ENCODE assay signal across 8 mouse cellular contexts in the genomic region with DNA sequence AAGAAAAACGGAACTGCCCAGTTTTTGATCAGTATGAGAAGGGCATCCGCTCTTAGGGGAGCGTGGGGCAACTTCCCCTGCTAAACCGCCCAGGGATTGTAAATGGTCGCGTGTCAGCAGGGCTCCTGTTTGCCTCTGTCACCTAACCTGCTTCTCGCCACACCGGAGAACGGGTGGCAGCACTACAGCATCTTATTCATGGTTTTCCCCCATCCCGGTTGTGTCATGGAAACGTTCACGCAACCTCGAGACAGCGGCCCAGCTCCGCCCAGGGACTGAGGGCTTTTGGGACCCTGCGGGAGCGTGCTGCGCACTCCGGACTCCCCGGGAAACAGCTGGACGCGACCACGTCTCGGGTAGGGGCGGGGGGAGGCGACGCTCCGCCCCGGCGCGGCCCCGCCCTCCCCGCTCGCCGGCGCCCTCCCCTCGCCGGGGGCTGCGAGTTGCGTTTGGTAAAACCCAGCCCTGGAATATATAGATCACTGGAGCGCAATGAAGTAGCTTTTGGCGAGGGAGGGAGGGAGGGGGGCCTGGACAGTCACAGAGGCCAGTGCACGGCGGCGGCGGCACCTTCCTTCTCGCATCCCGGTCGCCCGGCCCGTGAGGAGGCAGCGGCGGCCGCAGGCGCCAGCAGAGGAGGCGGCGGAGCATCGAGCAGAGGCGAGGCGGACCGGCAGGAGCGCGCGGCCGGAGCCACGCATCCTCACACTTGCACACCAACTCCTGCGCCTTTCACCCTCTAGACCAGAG. TPM values are rescaled to one million over a fixed set of nuclear protein-coding genes. Genes with fewer than 3 reads are reported as not detected.
DNase-seq lines count a peak whose midpoint lies in the region; ATAC-seq and TF ChIP-seq lines count a peak whose summit lies in the region.

Gene Chst11, plus strand, starts transcription at position 549 of the 750 bp plus-strand sequence.

- peak; percentile 67 for TF ChIP-seq POLR2A in myocyte (IDR thresholded peaks at IDR 0.05; ENCODE audit: insufficient read length, low read depth)

- peaks cover 42% of the 10 kb centered on the region for H3K27me3 ChIP-seq in heart, embryonic 13.5 days (replicated peaks)
- no peaks in the 10 kb centered on the region for H3K27me3 ChIP-seq in kidney, postnatal 0 days (ENCODE audit: insufficient read depth, low read length)
- H3K27me3 ChIP-seq in liver, embryonic 11.5 days (replicated peaks; ENCODE audit: control insufficient read depth, insufficient read depth, low read length), result peaks cover 24% of the 10 kb centered on the region
- H3K27me3 ChIP-seq in myocyte (ENCODE audit: control insufficient read depth, insufficient read depth, insufficient read length), result no peaks in the 10 kb centered on the region
- H3K27me3 ChIP-seq in stomach, embryonic 14.5 days (ENCODE audit: control insufficient read depth, insufficient read depth, low read length), result no peaks in the 10 kb centered on the region

- peak within 1 kb of the TSS; percentile 88 for H3K4me3 ChIP-seq in heart, embryonic 13.5 days
- peak within 1 kb of the TSS; percentile 60 for H3K4me3 ChIP-seq in kidney, postnatal 0 days (replicated peaks; ENCODE audit: low read depth, low read length)
- H3K4me3 ChIP-seq in liver, embryonic 11.5 days (ENCODE audit: low read depth, low read length), result peak within 1 kb of the TSS; percentile 70
- peak within 1 kb of the TSS; percentile 64 for H3K4me3 ChIP-seq in myocyte
- peak within 1 kb of the TSS; percentile 72 for H3K4me3 ChIP-seq in stomach, embryonic 14.5 days (ENCODE audit: low read depth, low read length)

- peak within 1 kb of the TSS; percentile 88 for H3K27ac ChIP-seq in heart, embryonic 13.5 days (replicated peaks)
- H3K27ac ChIP-seq in kidney, postnatal 0 days, result peak within 1 kb of the TSS; percentile 80
- H3K27ac ChIP-seq in liver, embryonic 11.5 days (ENCODE audit: low read depth, low read length), result peak within 1 kb of the TSS; percentile 32
- peak within 1 kb of the TSS; percentile 66; the same call in 1 of the 2 replicates for H3K27ac ChIP-seq in stomach, embryonic 14.5 days (ENCODE audit: low read length)

- TF ChIP-seq CTCF in kidney, postnatal 0 days (IDR thresholded peaks at IDR 0.05; ENCODE audit: low read depth), result no peak

- H3K9ac ChIP-seq in heart, embryonic 13.5 days, result peak within 1 kb of the TSS; percentile 90
- H3K9ac ChIP-seq in kidney, postnatal 0 days (ENCODE audit: low read depth, low read length), result peak within 1 kb of the TSS; percentile 70
- peak within 1 kb of the TSS; percentile 75 for H3K9ac ChIP-seq in liver, embryonic 11.5 days (ENCODE audit: low read depth, low read length)
- H3K9ac ChIP-seq in stomach, embryonic 14.5 days (replicated peaks; ENCODE audit: low read depth, low read length), result peak within 1 kb of the TSS; percentile 57

- no peaks in the 10 kb centered on the region for H3K9me3 ChIP-seq in heart, embryonic 13.5 days
- H3K9me3 ChIP-seq in kidney, postnatal 0 days (replicated peaks; ENCODE audit: low read length), result no peaks in the 10 kb centered on the region
- H3K9me3 ChIP-seq in liver, embryonic 11.5 days (ENCODE audit: control insufficient read depth, low read length), result no peaks in the 10 kb centered on the region
- H3K9me3 ChIP-seq in stomach, embryonic 14.5 days (ENCODE audit: control insufficient read depth, low read depth, low read length), result no peaks in the 10 kb centered on the region

- peak within 1 kb of the TSS; percentile 20 for H3ac ChIP-seq in myocyte (ENCODE audit: control insufficient read depth, insufficient read length)

- H3K36me3 ChIP-seq in heart, embryonic 13.5 days, result no peaks in the 10 kb centered on the region
- H3K36me3 ChIP-seq in kidney, postnatal 0 days (ENCODE audit: insufficient read depth, low read length), result no peaks in the 10 kb centered on the region
- H3K36me3 ChIP-seq in liver, embryonic 11.5 days (ENCODE audit: control insufficient read depth, insufficient read depth, low read length), result no peaks in the 10 kb centered on the region
- H3K36me3 ChIP-seq in myocyte (ENCODE audit: control insufficient read depth, insufficient read depth), result no peaks in the 10 kb centered on the region
- no peaks in the 10 kb centered on the region for H3K36me3 ChIP-seq in stomach, embryonic 14.5 days (ENCODE audit: control insufficient read depth, insufficient read depth, low read length)

- peaks cover 36% of the 10 kb centered on the region for H3K79me2 ChIP-seq in myocyte (ENCODE audit: control insufficient read depth, insufficient read depth)

- ATAC-seq in erythroid progenitor cell, adult 5-6 weeks (replicated peaks; ENCODE audit: low FRiP score, poor library complexity, severe bottlenecking), result peak; percentile 66
- ATAC-seq in heart, embryonic 13.5 days (ENCODE audit: extremely low read depth, insufficient number of reproducible peaks, low FRiP score, low TSS enrichment), result peak; percentile 79
- peak; percentile 80 for ATAC-seq in kidney, postnatal 0 days (replicated peaks; ENCODE audit: low FRiP score, low read depth)
- ATAC-seq in liver, embryonic 11.5 days (replicated peaks; ENCODE audit: low FRiP score), result peak; percentile 84
- peak; percentile 93 for ATAC-seq in stomach, embryonic 14.5 days (ENCODE audit: insufficient number of reproducible peaks, insufficient read depth, low FRiP score, low read depth)

- DNase-seq in CD4-positive, CD25-positive, alpha-beta regulatory T cell, adult 2 months (ENCODE audit: low read depth, low spot score), result peak; percentile 71
- DNase-seq in brain, adult 2 months (ENCODE audit: low read depth, low spot score), result peak; percentile 88
- DNase-seq in kidney, postnatal 0 days (ENCODE audit: low spot score), result peak; percentile 82
- DNase-seq in liver, embryonic 11.5 days (ENCODE audit: low spot score), result peak; percentile 87

- H3K4me1 ChIP-seq in heart, embryonic 13.5 days, result peaks cover 44% of the 10 kb centered on the region
- H3K4me1 ChIP-seq in kidney, postnatal 0 days (replicated peaks; ENCODE audit: insufficient read depth, low read length), result peaks cover 21% of the 10 kb centered on the region
- peaks cover 30% of the 10 kb centered on the region for H3K4me1 ChIP-seq in liver, embryonic 11.5 days (replicated peaks; ENCODE audit: control insufficient read depth, insufficient read depth, low read length)
- peaks cover 14% of the 10 kb centered on the region for H3K4me1 ChIP-seq in stomach, embryonic 14.5 days (ENCODE audit: control insufficient read depth, insufficient read depth, low read length)

- under 1% methylated on average over 66 of the region's 67 CpGs for WGBS in heart, embryonic 13.5 days
- WGBS in kidney, postnatal 0 days, result under 1% methylated on average over 67 of the region's 67 CpGs
- under 1% methylated on average over 65 of the region's 67 CpGs for WGBS in liver, embryonic 11.5 days
- under 1% methylated on average over 64 of the region's 67 CpGs for WGBS in stomach, embryonic 14.5 days

- peak within 1 kb of the TSS; percentile 75 for H3K4me2 ChIP-seq in heart, embryonic 13.5 days
- H3K4me2 ChIP-seq in kidney, postnatal 0 days (ENCODE audit: low read length), result peak within 1 kb of the TSS; percentile 95
- H3K4me2 ChIP-seq in liver, embryonic 11.5 days, result peak within 1 kb of the TSS; percentile 85
- peak within 1 kb of the TSS; percentile 98 for H3K4me2 ChIP-seq in myocyte (ENCODE audit: low read depth)
- peak within 1 kb of the TSS; percentile 59 for H3K4me2 ChIP-seq in stomach, embryonic 14.5 days (replicated peaks; ENCODE audit: low read depth, low read length)

TF ChIP-seq in myocyte, 11 proteins besides CTCF, POLR2A, EP300 and RAD21:
- peak; percentile 21 to 87 (median 74) for TF ChIP-seq MYOG (IDR thresholded peaks at IDR 0.05; ENCODE audit: control insufficient read depth in 1 of 3, insufficient read depth in 1 of 3, insufficient read length in 2 of 3, low read depth in 2 of 3)
- no peak for TF ChIP-seq TCF3 (IDR thresholded peaks at IDR 0.05; ENCODE audit: insufficient read length, low read depth)
- TF ChIP-seq MAX (IDR thresholded peaks at IDR 0.05; ENCODE audit: low read depth), result no peak
- TF ChIP-seq POLR2AphosphoS2 (IDR thresholded peaks at IDR 0.05; ENCODE audit: insufficient read length, low read depth), result peak; percentile 45
- TF ChIP-seq TCF12 (IDR thresholded peaks at IDR 0.05; ENCODE audit: insufficient read depth, poor library complexity, severe bottlenecking), result no peak
- no peak for TF ChIP-seq USF1 (IDR thresholded peaks at IDR 0.05; ENCODE audit: low read depth)
- no peak for TF ChIP-seq CEBPB (IDR thresholded peaks at IDR 0.05; ENCODE audit: insufficient read depth, poor library complexity, severe bottlenecking)
- TF ChIP-seq MYOD1 (IDR thresholded peaks at IDR 0.05; ENCODE audit: control insufficient read depth in 1 of 3, insufficient read length in 2 of 3, low read depth in 2 of 3), result peak in 2 of 3 experiments; percentile 67 to 79
- peak; percentile 41 for TF ChIP-seq SRF (IDR thresholded peaks at IDR 0.05; ENCODE audit: control insufficient read depth, insufficient read length, low read depth)
- no peak for TF ChIP-seq REST (IDR thresholded peaks at IDR 0.05; ENCODE audit: insufficient read depth, insufficient read length)
- TF ChIP-seq E2F4 (IDR thresholded peaks at IDR 0.05; ENCODE audit: insufficient read depth), result no peak

RNA-seq across cellular contexts. Expression of gene Chst11, which starts in this region (rescaled TPM):
- total RNA-seq in erythroid progenitor cell, adult 5-6 weeks (2015; ENCODE audit: low replicate concordance), result 14.1 and 15.9 TPM in 2 replicates
- total RNA-seq in erythroid progenitor cell, adult 5-6 weeks (2017; ENCODE audit: low replicate concordance), result 13.6 and 17.2 TPM in 2 replicates
- 2.4 TPM in 2 replicates for polyA plus RNA-seq in heart, embryonic 13.5 days (2015; fragmentation: Nextera tagmentation; extraction: Ambion mirVana)
- 2.7 and 2.9 TPM in 2 replicates for polyA plus RNA-seq in kidney, postnatal 0 days (2015; fragmentation: Nextera tagmentation; extraction: Ambion mirVana)
- 2.9 and 3.1 TPM in 2 replicates for polyA plus RNA-seq in liver, embryonic 11.5 days (2014; fragmentation: Nextera tagmentation; extraction: Ambion mirVana)
- 12.1 TPM for polyA plus RNA-seq in myocyte (2012; fragmentation: generic; extraction: Trizol)
- 2.0 TPM in 2 replicates for polyA plus RNA-seq in stomach, embryonic 14.5 days (2014; fragmentation: Nextera tagmentation; extraction: Ambion mirVana)

Comparison
In these comparisons a context has a peak if more than half of its experiments do, and no peak if none do; other contexts are left out.
1. Peak in every context shown above with its lines: DNase-seq, ATAC-seq, H3K4me3 ChIP-seq and H3K27ac ChIP-seq.
2. H3K27ac ChIP-seq: peak in every context shown above with its lines; median percentile 88 in heart, embryonic 13.5 days; 80 in kidney, postnatal 0 days; 66 in stomach, embryonic 14.5 days; 32 in liver, embryonic 11.5 days.